ENCODE assay signal across 7 mouse cellular contexts in the genomic region with DNA sequence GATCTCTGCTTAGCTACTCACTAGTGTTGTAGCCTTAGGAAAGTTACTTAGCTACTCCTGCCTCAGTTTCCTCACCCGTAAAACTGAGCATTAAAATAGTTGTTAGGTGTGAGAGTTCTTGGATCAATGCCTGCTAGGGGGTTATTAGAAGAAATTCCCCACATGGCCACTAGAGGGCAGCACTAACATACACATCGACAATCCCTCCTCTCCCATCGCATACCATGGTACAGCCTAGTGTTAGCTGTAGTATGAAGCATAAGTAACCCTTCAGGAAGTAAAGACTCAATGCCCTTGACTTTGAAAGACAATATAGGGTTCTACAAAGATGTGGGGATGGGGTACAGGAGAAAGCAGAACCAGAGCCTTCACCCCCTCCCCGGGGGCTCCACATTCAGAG. TPM values are rescaled to one million over a fixed set of nuclear protein-coding genes. Genes with fewer than 3 reads are reported as not detected.
A peak's percentile ranks its signal among the peaks of the same experiment; 100 is the strongest.
DNase-seq lines count a peak whose midpoint lies in the region; ATAC-seq and TF ChIP-seq lines count a peak whose summit lies in the region.

No protein-coding gene starts in this region.

- TF ChIP-seq POLR2A in CH12.LX (IDR thresholded peaks at IDR 0.05; ENCODE audit: low read depth, low read length), result no peak

- in situ Hi-C loops in CH12.LX (cut with MboI; ENCODE audit: low pct_ligation_motif_present, low pct_unique_long_range_greater_than_20kb, low sequenced_read_pairs), result loop anchor here (10.0 kb wide), 1 partner anchor 364 kb away; a partner anchor contains a TSS

- no peak overlapping the region for H3K27ac ChIP-seq in CH12.LX (ENCODE audit: insufficient read depth, low read depth)
- H3K27ac ChIP-seq in heart, postnatal 0 days (ENCODE audit: low read depth), result no peak overlapping the region
- H3K27ac ChIP-seq in midbrain, embryonic 10.5 days (replicated peaks), result no peak overlapping the region
- no peak overlapping the region for H3K27ac ChIP-seq in stomach, embryonic 15.5 days

- no peaks in the 10 kb centered on the region for H3K79me3 ChIP-seq in C2C12 (ENCODE audit: low read depth)

- no peaks in the 10 kb centered on the region for H3K36me3 ChIP-seq in C2C12 (ENCODE audit: control insufficient read depth, insufficient read depth)
- no peaks in the 10 kb centered on the region for H3K36me3 ChIP-seq in CH12.LX (replicated peaks in 1 of 2; ENCODE audit: control insufficient read depth in 1 of 2, insufficient read depth in 1 of 2, low read length in 1 of 2)
- no peaks in the 10 kb centered on the region for H3K36me3 ChIP-seq in heart, postnatal 0 days (replicated peaks; ENCODE audit: control insufficient read depth, insufficient read depth, low read length)
- no peaks in the 10 kb centered on the region for H3K36me3 ChIP-seq in midbrain, embryonic 10.5 days
- no peaks in the 10 kb centered on the region for H3K36me3 ChIP-seq in stomach, embryonic 15.5 days

- peak; percentile 84 for DNase-seq in CH12.LX (ENCODE audit: extremely low read depth)
- peak; percentile 21 for DNase-seq in cerebellum, adult 9-11 months
- peak; percentile 74 for DNase-seq in heart, postnatal 0 days (ENCODE audit: low spot score)
- DNase-seq in layer of hippocampus, adult 9-11 months, result peak; percentile 41
- peak; percentile 68 for DNase-seq in midbrain, embryonic 10.5 days (ENCODE audit: low spot score)

- dilution Hi-C loops in CH12.LX (cut with MboI; ENCODE audit: extremely low pct_ligation_motif_present, extremely low pct_unique_long_range_greater_than_20kb, low sequenced_read_pairs), result no loop called here

- no peak overlapping the region for H3K9ac ChIP-seq in CH12.LX (ENCODE audit: insufficient read depth, low read depth)
- H3K9ac ChIP-seq in heart, postnatal 0 days (replicated peaks; ENCODE audit: low read depth, low read length), result no peak overlapping the region
- no peak overlapping the region for H3K9ac ChIP-seq in stomach, embryonic 15.5 days

- no peak for TF ChIP-seq EP300 in CH12.LX (IDR thresholded peaks at IDR 0.05; ENCODE audit: low read length)
- TF ChIP-seq EP300 in heart, postnatal 0 days (IDR thresholded peaks at IDR 0.05; ENCODE audit: low read depth), result no peak

- peaks cover 0 to 9% of the 10 kb centered on the region in 2 experiments; a peak in 2 of 4 replicates for H3K4me1 ChIP-seq in CH12.LX (ENCODE audit: control insufficient read depth in 1 of 2, insufficient read depth in 2 of 2)
- no peaks in the 10 kb centered on the region for H3K4me1 ChIP-seq in heart, postnatal 0 days (ENCODE audit: control insufficient read depth, insufficient read depth)
- peaks cover 6% of the 10 kb centered on the region for H3K4me1 ChIP-seq in midbrain, embryonic 10.5 days
- H3K4me1 ChIP-seq in stomach, embryonic 15.5 days, result no peaks in the 10 kb centered on the region

- peak; percentile 99 for TF ChIP-seq RAD21 in CH12.LX (IDR thresholded peaks at IDR 0.05; ENCODE audit: low read depth, low read length)

- H3K4me2 ChIP-seq in CH12.LX (ENCODE audit: insufficient read depth, low read depth, poor library complexity, severe bottlenecking), result no peak overlapping the region
- H3K4me2 ChIP-seq in heart, postnatal 0 days (ENCODE audit: low read depth, low read length), result no peak overlapping the region
- H3K4me2 ChIP-seq in stomach, embryonic 15.5 days, result no peak overlapping the region

- no peak for ATAC-seq in heart, postnatal 0 days (ENCODE audit: insufficient read depth, low read depth)
- ATAC-seq in stomach, embryonic 15.5 days (ENCODE audit: insufficient read depth, low FRiP score, low read depth), result peak; percentile 40; the same call in 1 of the 2 replicates

- H3ac ChIP-seq in C2C12 (ENCODE audit: control insufficient read depth, insufficient read length, low read depth), result no peak overlapping the region

- H3K79me2 ChIP-seq in C2C12 (ENCODE audit: control insufficient read depth, insufficient read depth), result no peaks in the 10 kb centered on the region
- no peaks in the 10 kb centered on the region for H3K79me2 ChIP-seq in CH12.LX (replicated peaks; ENCODE audit: control insufficient read depth, extremely low read depth, insufficient read depth, poor library complexity, severe bottlenecking)

- TF ChIP-seq CTCF in C2C12 (IDR thresholded peaks at IDR 0.05; ENCODE audit: control insufficient read depth, insufficient read depth, insufficient read length) (peak; percentile 41), CH12.LX (conservative IDR thresholded peaks at IDR 0.05 in 1 of 2, IDR thresholded peaks at IDR 0.05 in 1 of 2; ENCODE audit: low read depth in 2 of 2, low read length in 2 of 2) (peak; percentile 96 to 97)
- peak; percentile 90 for TF ChIP-seq CTCF in heart, postnatal 0 days (IDR thresholded peaks at IDR 0.05; ENCODE audit: low read depth)

- H3K4me3 ChIP-seq in C2C12 (ENCODE audit: insufficient read depth, poor library complexity, severe bottlenecking), result no peak overlapping the region
- no peak overlapping the region for H3K4me3 ChIP-seq in CH12.LX (replicated peaks in 1 of 3; ENCODE audit: low read depth in 2 of 3, low read length in 2 of 3, poor library complexity in 1 of 3)
- no peak overlapping the region for H3K4me3 ChIP-seq in heart, postnatal 0 days (ENCODE audit: low read depth, low read length)
- no peak overlapping the region for H3K4me3 ChIP-seq in midbrain, embryonic 10.5 days
- no peak overlapping the region for H3K4me3 ChIP-seq in stomach, embryonic 15.5 days (replicated peaks)

- H3K9me3 ChIP-seq in CH12.LX (replicated peaks; ENCODE audit: low read length), result no peaks in the 10 kb centered on the region
- no peaks in the 10 kb centered on the region for H3K9me3 ChIP-seq in heart, postnatal 0 days (replicated peaks; ENCODE audit: control insufficient read depth, low read length)
- no peaks in the 10 kb centered on the region for H3K9me3 ChIP-seq in midbrain, embryonic 10.5 days (replicated peaks)
- H3K9me3 ChIP-seq in stomach, embryonic 15.5 days, result no peaks in the 10 kb centered on the region

- WGBS in heart, postnatal 0 days, result 26% methylated on average over 4 of the region's 4 CpGs
- WGBS in midbrain, embryonic 10.5 days, result 34% methylated on average over 4 of the region's 4 CpGs
- 27% methylated on average over 4 of the region's 4 CpGs for WGBS in stomach, embryonic 15.5 days

- H3K27me3 ChIP-seq in C2C12 (ENCODE audit: control insufficient read depth, insufficient read depth, insufficient read length) (peaks cover 10% of the 10 kb centered on the region), CH12.LX (replicated peaks) (no peaks in the 10 kb centered on the region)
- no peaks in the 10 kb centered on the region; the same call in 1 of the 2 replicates for H3K27me3 ChIP-seq in heart, postnatal 0 days (ENCODE audit: control insufficient read depth, insufficient read depth, low read length)
- 0 out of 2 replicates have a peak, but pooled peaks cover 6% of the 10 kb centered on the region for H3K27me3 ChIP-seq in midbrain, embryonic 10.5 days (ENCODE audit: low read depth, poor library complexity, severe bottlenecking)
- H3K27me3 ChIP-seq in stomach, embryonic 15.5 days (replicated peaks), result no peaks in the 10 kb centered on the region

TF ChIP-seq in C2C12, 6 proteins besides CTCF, POLR2A, EP300 and RAD21:
- no peak for TF ChIP-seq FOSL1 (IDR thresholded peaks at IDR 0.05; ENCODE audit: insufficient read depth, low read length, poor library complexity, severe bottlenecking)
- no peak for TF ChIP-seq USF1 (IDR thresholded peaks at IDR 0.05; ENCODE audit: low read depth)
- TF ChIP-seq MAX (IDR thresholded peaks at IDR 0.05), result no peak
- no peak for TF ChIP-seq CEBPB (IDR thresholded peaks at IDR 0.05; ENCODE audit: low read depth)

TF ChIP-seq in CH12.LX, 34 proteins besides CTCF, POLR2A, EP300 and RAD21 (continues in another document):
- TF ChIP-seq NRF1 (IDR thresholded peaks at IDR 0.05; ENCODE audit: low read depth, low read length) (no peak), ETS1 (conservative IDR thresholded peaks at IDR 0.05; ENCODE audit: low read depth, low read length) (no peak), POLR2AphosphoS2 (IDR thresholded peaks at IDR 0.05; ENCODE audit: low read depth, low read length) (no peak), MXI1 (IDR thresholded peaks at IDR 0.05; ENCODE audit: low read depth, low read length) (no peak), MAFK (IDR thresholded peaks at IDR 0.05; ENCODE audit: insufficient replicate concordance, low read length) (no peak), BHLHE40 (IDR thresholded peaks at IDR 0.05; ENCODE audit: low read depth, low read length) (no peak), NELFE (IDR thresholded peaks at IDR 0.05; ENCODE audit: low read depth, low read length) (no peak), RCOR1 (conservative IDR thresholded peaks at IDR 0.05; ENCODE audit: low read depth, low read length) (no peak), TCF12 (IDR thresholded peaks at IDR 0.05; ENCODE audit: low read depth, low read length) (no peak), JUN (IDR thresholded peaks at IDR 0.05; ENCODE audit: insufficient read depth, low read depth, low read length) (no peak), SIN3A (IDR thresholded peaks at IDR 0.05; ENCODE audit: low read length) (no peak), ZC3H11A (IDR thresholded peaks at IDR 0.05; ENCODE audit: low read depth, low read length) (peak; percentile 66), HCFC1 (IDR thresholded peaks at IDR 0.05; ENCODE audit: low read depth, low read length) (no peak), USF1 (IDR thresholded peaks at IDR 0.05; ENCODE audit: low read depth, low read length) (no peak), SMC3 (IDR thresholded peaks at IDR 0.05; ENCODE audit: low read depth, low read length) (peak; percentile 85)

RNA-seq across cellular contexts. Expression of a gene that starts 1.7 kb away (rescaled TPM):
- polyA plus RNA-seq in C2C12 (2012; fragmentation: generic; extraction: Trizol), result not detected
- 0.17 and 0.21 TPM in 2 replicates for total RNA-seq in CH12.LX (2012; rRNA removed)
- total RNA-seq in CH12.LX (2014; rRNA removed), result 0.08 TPM in 1 of 2 replicates, not detected in the other
- 0.19 TPM in 1 of 2 replicates, not detected in the other for polyA plus RNA-seq in CH12.LX (2012; ENCODE audit: insufficient read length, low read depth)
- 0.58 TPM in 1 of 2 replicates, not detected in the other for total RNA-seq in heart, postnatal 0 days (2014; rRNA removed; ENCODE audit: low replicate concordance)
- 0.07 and 0.14 TPM in 2 replicates for polyA plus RNA-seq in heart, postnatal 0 days (2015; fragmentation: Nextera tagmentation; extraction: Ambion mirVana)
- not detected in 2 replicates for polyA plus RNA-seq in midbrain, embryonic 10.5 days (2016; fragmentation: Nextera tagmentation; extraction: Ambion mirVana)
- 0.08 and 0.09 TPM in 2 replicates for polyA plus RNA-seq in stomach, embryonic 15.5 days (2015; fragmentation: Nextera tagmentation; extraction: Ambion mirVana)

RNA-seq across cellular contexts. Expression of a gene that starts 55.5 kb away (rescaled TPM):
- polyA plus RNA-seq in C2C12 (2012; fragmentation: generic; extraction: Trizol) (48.8 TPM), CH12.LX (2012; ENCODE audit: insufficient read length, low read depth) (116 and 124 TPM in 2 replicates)
- total RNA-seq in CH12.LX (2012; rRNA removed) (172 and 206 TPM in 2 replicates), CH12.LX (2014; rRNA removed) (243 and 257 TPM in 2 replicates)
- total RNA-seq in heart, postnatal 0 days (2014; rRNA removed; ENCODE audit: low replicate concordance), result 177 and 179 TPM in 2 replicates
- polyA plus RNA-seq in heart, postnatal 0 days (2015; fragmentation: Nextera tagmentation; extraction: Ambion mirVana), result 131 and 159 TPM in 2 replicates
- polyA plus RNA-seq in midbrain, embryonic 10.5 days (2016; fragmentation: Nextera tagmentation; extraction: Ambion mirVana), result 56.2 and 57.7 TPM in 2 replicates
- polyA plus RNA-seq in stomach, embryonic 15.5 days (2015; fragmentation: Nextera tagmentation; extraction: Ambion mirVana), result 144 and 158 TPM in 2 replicates

Comparison
In these comparisons a context has a peak if more than half of its experiments do, and no peak if none do; other contexts are left out.
1. CTCF ChIP-seq: peak in every context shown above with its lines; median percentile 96 in CH12.LX; 90 in heart, postnatal 0 days; 41 in C2C12.
2. DNase-seq: peak in every context shown above with its lines; median percentile 84 in CH12.LX; 74 in heart, postnatal 0 days; 68 in midbrain, embryonic 10.5 days; 41 in layer of hippocampus, adult 9-11 months; 21 in cerebellum, adult 9-11 months.